Mouse (Mus musculus) neural tube, embryonic 13.5 days (tissue): ENCODE results near the gene Polr2m. TPM values are rescaled to one million over a fixed set of nuclear protein-coding genes. Genes with fewer than 3 reads are reported as not detected.
"Not testable (repeated sequence)": the region's sequence is repeated elsewhere in the genome, so short reads cannot be mapped to it uniquely, and the experiment has no call there.

Source experiments
- ATAC-seq: fragments of 200-750 bp; cut with Nextera tagmentation; 2 replicates; pipeline ENCODE4 v1.8.0; 2017; ENCODE audit warnings: low read depth, mild to moderate bottlenecking, moderate TSS enrichment, moderate library complexity
- H3K27ac ChIP-seq: fragments of 300-500 bp; sonication (generic); replicated peaks from 2 replicates; pipeline ENCODE4 v1.5.1; 2015; ENCODE audit warnings: moderate library complexity, mild to moderate bottlenecking, inconsistent platforms
- H3K27me3 ChIP-seq: fragments of 300-500 bp; sonication (generic); 2 replicates; pipeline ENCODE4 v1.6.1; 2015; ENCODE audit warnings: mild to moderate bottlenecking, inconsistent platforms
- H3K36me3 ChIP-seq: fragments of 300-500 bp; sonication (generic); 2 replicates; pipeline ENCODE4 v1.6.1; 2015; ENCODE audit warnings: mild to moderate bottlenecking, inconsistent platforms
- H3K4me1 ChIP-seq: fragments of 300-500 bp; sonication (generic); replicated peaks from 2 replicates; pipeline ENCODE4 v1.6.1; 2015; ENCODE audit warnings: inconsistent platforms
- H3K4me2 ChIP-seq: fragments of 300-500 bp; sonication (generic); 2 replicates; pipeline ENCODE4 v1.6.1; 2015; ENCODE audit warnings: inconsistent platforms, mild to moderate bottlenecking, moderate library complexity
- H3K4me3 ChIP-seq: fragments of 300-500 bp; sonication (generic); 2 replicates; pipeline ENCODE4 v1.5.1; 2015; ENCODE audit warnings: mild to moderate bottlenecking, inconsistent platforms
- H3K9ac ChIP-seq: fragments of 300-500 bp; sonication (generic); 2 replicates; pipeline ENCODE4 v1.6.1; 2015; ENCODE audit warnings: moderate library complexity, mild to moderate bottlenecking, inconsistent platforms
- H3K9me3 ChIP-seq: fragments of 300-500 bp; sonication (generic); 2 replicates; pipeline ENCODE4 v1.6.1; 2016; ENCODE audit warnings: inconsistent platforms
- WGBS: fragments of 180-500 bp; shearing (Covaris S2); methylation state at CpG from one replicate; pipeline ENCODE4 v1.1.7; 2015; 5-methylcytosine and 5-hydroxymethylcytosine counted together
- polyA plus RNA-seq: library from polyadenylated mRNA; unstranded; fragments of >200 nt; fragmentation: Nextera tagmentation; extraction: Ambion mirVana; gene quantifications from 2 replicates; pipeline ENCODE4 v1.2.1, GENCODE M21; 2015

The Polr2m gene
- polyA plus RNA-seq, 1 experiment from 2014 or later = 312 TPM

DNA sequence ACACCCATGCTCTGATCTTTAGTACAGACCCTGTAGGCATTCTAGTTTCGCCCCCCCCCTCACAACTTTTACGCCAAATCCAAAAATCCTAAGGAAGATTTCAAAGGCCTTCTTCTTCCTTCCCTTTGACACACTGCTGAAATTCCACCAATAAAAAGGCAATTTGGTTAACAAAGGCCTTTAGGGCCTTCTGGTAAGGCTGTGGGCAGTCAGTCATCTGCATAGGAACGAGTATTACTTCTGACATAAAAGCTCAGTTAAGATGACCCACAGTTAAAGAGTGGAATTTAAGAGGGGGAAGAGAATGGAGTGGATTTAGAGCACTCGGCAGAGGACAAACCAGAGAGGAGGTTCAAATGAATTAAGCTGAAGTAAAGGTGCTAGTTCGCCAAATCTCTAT, 8.0 kb upstream of the Polr2m start:
- ATAC-seq = no peak
- 21% methylated on average over 5 of the region's 5 CpGs for WGBS
- Histone ChIP-seq H3K36me3 (no peaks in the 10 kb centered on the region), H3K4me2 (no peak overlapping the region), H3K9me3 (no peaks in the 10 kb centered on the region), H3K27ac (no peak overlapping the region), H3K4me1 (peaks cover 6% of the 10 kb centered on the region; the same call in 1 of the 2 replicates), H3K9ac (no peak overlapping the region), H3K27me3 (no peaks in the 10 kb centered on the region; the same call in 1 of the 2 replicates), H3K4me3 (no peak overlapping the region)

- Histone ChIP-seq H3K9me3 (no peaks in the 10 kb centered on the region), H3K4me3 (no peak overlapping the region), H3K9ac (no peak overlapping the region), H3K36me3 (no peaks in the 10 kb centered on the region), H3K27me3 (peaks cover 7% of the 10 kb centered on the region; the same call in 1 of the 2 replicates), H3K4me2 (no peak overlapping the region), H3K27ac (no peak overlapping the region), H3K4me1 (peaks cover 6% of the 10 kb centered on the region; the same call in 1 of the 2 replicates)
- WGBS = 70% methylated on average over 15 of the region's 15 CpGs
- ATAC-seq = no peak
Observed at GRCm38 (mm10) chr9:71492296-71493025, 6.7 kb upstream of the Polr2m start.

DNA sequence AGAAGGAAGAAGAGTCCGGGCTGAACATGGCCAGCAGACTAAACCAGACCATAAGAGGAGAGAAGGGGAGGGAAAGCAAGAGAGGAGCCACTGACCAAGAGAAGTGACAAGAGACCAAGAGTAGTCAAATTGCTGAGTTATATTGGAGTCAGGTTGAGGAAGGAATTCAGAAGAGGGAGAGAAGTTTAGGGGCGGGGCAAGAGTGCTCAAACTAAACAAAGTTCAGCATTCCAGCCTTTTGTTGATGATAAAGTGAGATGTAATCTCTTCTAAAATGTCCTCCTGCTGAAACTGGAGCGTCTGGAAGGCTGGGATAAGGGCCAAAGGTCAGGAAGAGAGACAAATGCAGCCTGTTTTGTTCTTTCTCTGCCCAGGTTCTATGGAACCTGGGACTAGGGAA, 4.3 kb upstream of the Polr2m start:
- Histone ChIP-seq H3K27me3 (peaks cover 9% of the 10 kb centered on the region; the same call in 1 of the 2 replicates), H3K36me3 (no peaks in the 10 kb centered on the region), H3K9me3 (no peaks in the 10 kb centered on the region), H3K4me2 (no peak overlapping the region), H3K4me1 (peaks cover 9% of the 10 kb centered on the region), H3K27ac (no peak overlapping the region), H3K4me3 (no peak overlapping the region), H3K9ac (no peak overlapping the region)
- WGBS = 48% methylated on average over 3 of the region's 3 CpGs
- no peak for ATAC-seq

DNA sequence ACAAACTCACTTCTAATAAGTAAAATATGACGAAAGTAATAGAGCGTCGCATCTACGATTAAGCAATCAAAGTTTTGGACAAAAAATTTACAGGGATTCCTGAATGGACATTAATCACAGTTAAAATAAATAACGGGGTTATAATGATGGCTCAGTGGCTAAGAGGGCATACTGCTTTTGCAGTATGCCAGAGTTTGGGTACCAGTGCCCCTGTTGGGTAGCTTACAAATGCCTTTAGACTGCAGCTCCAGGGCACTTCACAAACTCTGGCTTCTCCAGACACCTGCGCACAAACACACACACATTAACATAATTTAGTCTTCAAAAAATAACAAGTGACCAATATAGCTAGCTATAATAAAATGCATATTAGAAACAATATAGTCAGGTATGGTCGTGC, 392 bp upstream of the Polr2m start:
- Histone ChIP-seq H3K4me3 (peak overlapping the region; percentile 99), H3K4me2 (peak overlapping the region; percentile 47), H3K9me3 (no peaks in the 10 kb centered on the region), H3K27ac (peak overlapping the region; percentile 94; the same call in 1 of the 2 replicates), H3K36me3 (peaks cover 25% of the 10 kb centered on the region), H3K4me1 (peaks cover 23% of the 10 kb centered on the region), H3K9ac (peak overlapping the region; percentile 98; the same call in 1 of the 2 replicates), H3K27me3 (peaks cover 9% of the 10 kb centered on the region; the same call in 1 of the 2 replicates)
- WGBS = 40% methylated on average over 7 of the region's 7 CpGs
- peak; percentile 48; the same call in 1 of the 2 replicates for ATAC-seq

DNA sequence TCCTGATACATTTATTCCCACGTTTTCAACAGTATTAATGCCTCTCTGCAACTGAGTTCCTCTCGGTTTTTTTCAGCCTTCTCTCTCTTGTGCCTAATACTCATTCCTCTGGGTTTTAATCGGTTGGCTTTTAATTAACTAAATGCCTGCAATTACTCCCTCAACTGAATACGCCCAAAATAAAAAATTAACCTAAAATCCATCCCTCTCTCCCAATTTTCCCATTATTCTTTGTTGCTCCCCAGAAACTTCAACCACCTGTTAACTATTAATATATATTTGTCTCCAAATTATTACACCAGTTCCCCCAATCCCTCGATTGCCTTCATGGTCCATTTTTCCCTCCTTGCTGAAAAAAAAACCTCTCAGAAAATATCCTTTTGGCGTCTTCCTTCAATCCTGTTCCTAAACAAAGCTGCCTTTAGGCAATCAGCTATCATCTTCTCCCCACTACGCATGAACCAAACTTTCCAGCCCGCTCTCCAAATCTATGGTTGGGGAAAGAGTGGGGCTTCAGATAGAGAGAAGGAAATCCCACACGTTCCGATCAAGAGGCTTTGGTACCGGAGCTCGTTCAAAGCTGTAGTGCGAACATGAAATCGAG, 762 bp downstream of the Polr2m start:
- peaks cover 9% of the 10 kb centered on the region; the same call in 1 of the 2 replicates for H3K27me3 ChIP-seq
- peaks cover 23% of the 10 kb centered on the region for H3K4me1 ChIP-seq
- no peak for ATAC-seq
- H3K9ac ChIP-seq = peak overlapping the region; percentile 98
- H3K9me3 ChIP-seq = no peaks in the 10 kb centered on the region
- H3K27ac ChIP-seq = peak overlapping the region; percentile 94
- H3K36me3 ChIP-seq = peaks cover 36% of the 10 kb centered on the region
- peak overlapping the region; percentile 99 for H3K4me3 ChIP-seq
- 3% methylated on average over 14 of the region's 14 CpGs for WGBS
- H3K4me2 ChIP-seq = peak overlapping the region; percentile 82

DNA sequence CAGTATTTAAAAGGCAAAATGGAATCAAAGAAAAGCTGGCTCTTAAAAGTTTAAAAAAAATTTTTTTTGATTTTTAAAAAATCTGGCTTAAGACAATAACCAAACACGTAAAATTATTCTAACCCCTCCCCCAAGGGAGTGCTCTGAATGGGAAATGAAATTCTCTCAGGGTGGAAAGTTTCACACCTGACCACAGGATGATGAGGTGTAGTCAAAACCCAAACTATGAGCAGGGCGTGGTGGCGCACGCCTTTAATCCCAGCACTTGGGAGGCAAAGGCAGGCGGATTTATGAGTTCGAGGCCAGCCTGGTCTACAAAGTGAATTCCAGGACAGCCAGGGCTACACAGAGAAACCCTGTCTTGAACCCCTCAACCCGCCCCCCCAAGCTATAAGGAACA, 1.9 kb downstream of the Polr2m start:
- Histone ChIP-seq H3K4me2 (peak overlapping the region; percentile 82), H3K36me3 (peaks cover 47% of the 10 kb centered on the region), H3K4me1 (peaks cover 23% of the 10 kb centered on the region)
- H3K27ac ChIP-seq, H3K9me3 ChIP-seq, H3K9ac ChIP-seq, H3K4me3 ChIP-seq, ATAC-seq, H3K27me3 ChIP-seq: not testable (repeated sequence)
- 84% methylated on average over 7 of the region's 7 CpGs for WGBS

GRCm38 (mm10) chr9:71480305-71480704, 5.4 kb downstream of the Polr2m start:
- ATAC-seq = no peak
- H3K27me3 ChIP-seq = no peaks in the 10 kb centered on the region
- no peak overlapping the region for H3K4me2 ChIP-seq
- no peak overlapping the region for H3K4me3 ChIP-seq
- no peak overlapping the region for H3K27ac ChIP-seq
- H3K9me3 ChIP-seq = no peaks in the 10 kb centered on the region
- peaks cover 20% of the 10 kb centered on the region for H3K4me1 ChIP-seq
- H3K36me3 ChIP-seq = peaks cover 79% of the 10 kb centered on the region
- H3K9ac ChIP-seq = no peak overlapping the region
- WGBS = 96% methylated on average over 2 of the region's 2 CpGs

DNA sequence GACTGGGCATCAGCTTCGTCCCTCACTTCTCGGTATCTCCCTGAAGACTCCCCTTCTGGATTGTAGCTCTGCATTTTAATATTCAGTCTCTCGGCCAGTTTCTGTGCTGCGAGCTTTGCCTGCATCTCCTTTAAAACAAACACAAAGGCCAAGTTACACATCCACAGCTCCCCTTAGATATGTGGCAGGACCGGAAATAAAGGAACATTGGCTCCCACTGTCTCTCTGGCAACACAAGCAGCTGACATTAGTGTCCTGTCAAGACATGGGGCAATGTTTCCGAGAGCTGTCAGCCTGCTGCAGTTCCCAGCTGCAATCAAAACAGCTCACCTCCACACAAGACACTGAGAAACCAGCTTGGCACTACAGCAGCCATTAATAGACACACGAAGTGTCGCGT, 6.3 kb downstream of the Polr2m start:
- no peak overlapping the region for H3K4me3 ChIP-seq
- H3K27me3 ChIP-seq = no peaks in the 10 kb centered on the region
- no peak for ATAC-seq
- peaks cover 15% of the 10 kb centered on the region for H3K4me1 ChIP-seq
- H3K4me2 ChIP-seq = no peak overlapping the region
- WGBS = 94% methylated on average over 9 of the region's 9 CpGs
- H3K36me3 ChIP-seq = peaks cover 88% of the 10 kb centered on the region
- H3K27ac ChIP-seq = no peak overlapping the region
- no peak overlapping the region for H3K9ac ChIP-seq
- no peaks in the 10 kb centered on the region for H3K9me3 ChIP-seq

DNA sequence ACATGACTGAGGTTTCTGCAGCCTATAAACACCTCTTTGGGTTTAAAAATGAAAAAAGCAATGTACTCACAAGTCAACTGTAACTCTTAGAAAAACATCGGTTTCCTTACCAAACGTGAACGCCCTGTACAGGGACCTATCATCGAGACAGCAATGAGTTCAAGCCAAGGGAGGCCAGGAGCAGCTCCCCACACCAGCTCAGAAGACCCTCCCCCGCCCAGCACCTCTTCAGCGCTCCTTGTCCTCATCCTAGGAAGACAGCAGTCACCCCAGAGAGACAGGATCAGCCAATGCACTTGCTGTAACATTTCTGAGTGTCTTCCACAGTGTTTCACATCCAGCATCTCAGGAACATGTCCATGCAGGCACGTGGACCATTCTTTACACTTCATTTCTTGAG, 7.1 kb downstream of the Polr2m start:
- Histone ChIP-seq H3K27me3 (no peaks in the 10 kb centered on the region), H3K36me3 (peaks cover 89% of the 10 kb centered on the region), H3K4me3 (no peak overlapping the region), H3K9ac (no peak overlapping the region), H3K27ac (no peak overlapping the region), H3K9me3 (no peaks in the 10 kb centered on the region), H3K4me1 (peaks cover 8% of the 10 kb centered on the region; the same call in 1 of the 2 replicates), H3K4me2 (no peak overlapping the region)
- no peak for ATAC-seq
- 96% methylated on average over 7 of the region's 7 CpGs for WGBS

DNA sequence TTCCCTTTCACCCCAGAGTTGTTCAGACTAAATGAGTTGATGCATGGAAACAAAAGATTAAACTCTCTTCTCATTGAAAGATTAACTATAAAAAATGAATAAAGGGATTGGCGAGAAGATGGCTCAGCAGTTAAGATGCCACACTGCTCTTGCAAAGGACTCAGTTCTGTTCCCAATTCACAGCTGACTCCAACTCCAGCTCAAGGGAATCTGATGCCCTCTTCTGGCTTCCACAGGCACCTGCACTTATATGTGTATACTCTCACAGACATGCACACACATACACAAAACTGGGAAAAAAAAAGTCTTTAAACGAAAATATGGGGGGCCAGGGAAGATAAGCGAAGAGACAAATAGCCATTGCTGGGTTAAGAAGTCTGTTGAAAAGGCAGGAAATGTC, 9.1 kb downstream of the Polr2m start:
- Histone ChIP-seq H3K4me1 (no peaks in the 10 kb centered on the region), H3K27me3 (no peaks in the 10 kb centered on the region), H3K27ac (no peak overlapping the region), H3K4me2 (no peak overlapping the region), H3K4me3 (no peak overlapping the region), H3K9me3 (no peaks in the 10 kb centered on the region), H3K9ac (no peak overlapping the region), H3K36me3 (peaks cover 69% of the 10 kb centered on the region)
- ATAC-seq = no peak
- WGBS = 98% methylated on average over 3 of the region's 3 CpGs

DNA sequence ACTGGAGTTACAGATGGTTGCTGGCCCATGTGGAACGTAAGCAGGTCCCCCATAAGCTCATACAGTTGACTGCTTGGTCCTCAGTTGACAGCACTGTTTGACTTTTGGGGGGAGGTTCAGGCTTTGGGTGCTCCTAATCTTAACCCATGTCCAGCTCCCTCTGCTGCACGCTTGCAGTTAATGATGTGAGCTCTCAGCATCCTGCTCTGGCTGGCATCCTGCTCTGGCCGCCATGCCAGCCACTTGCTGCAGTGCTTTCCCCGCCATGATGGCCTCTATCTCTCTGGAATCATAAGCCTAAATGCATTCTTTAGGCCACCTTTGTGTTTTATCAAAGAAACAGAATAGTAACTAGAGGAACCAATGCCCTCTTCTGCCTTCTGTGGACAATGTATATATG, 10.2 kb downstream of the Polr2m start:
- H3K36me3 ChIP-seq = peaks cover 59% of the 10 kb centered on the region
- H3K27me3 ChIP-seq = no peaks in the 10 kb centered on the region
- no peaks in the 10 kb centered on the region for H3K4me1 ChIP-seq
- no peak overlapping the region for H3K4me3 ChIP-seq
- H3K9ac ChIP-seq = no peak overlapping the region
- no peak overlapping the region for H3K4me2 ChIP-seq
- no peak for ATAC-seq
- H3K27ac ChIP-seq = no peak overlapping the region
- WGBS = 95% methylated on average over 4 of the region's 4 CpGs
- H3K9me3 ChIP-seq = no peaks in the 10 kb centered on the region

DNA sequence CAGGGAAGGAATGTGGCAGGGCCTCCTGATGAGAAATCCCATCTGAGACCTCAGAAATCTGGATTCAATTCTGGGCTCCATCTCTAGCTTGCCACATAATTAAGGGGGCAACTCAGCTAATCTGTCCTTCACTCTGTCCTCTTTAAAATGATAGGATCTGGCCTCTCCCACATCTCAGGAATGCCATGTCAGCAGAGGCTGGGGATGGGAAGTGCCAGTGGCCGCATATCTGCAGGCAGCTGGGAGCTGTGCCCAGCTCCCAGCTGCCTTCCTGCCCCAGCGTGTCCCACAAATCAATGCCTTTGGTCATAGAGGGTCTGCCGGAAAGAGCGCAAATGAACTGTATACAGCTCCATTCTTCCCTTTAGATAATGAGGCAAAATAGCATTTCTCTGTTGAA, 18.3 kb downstream of the Polr2m start:
- Histone ChIP-seq H3K27me3 (no peaks in the 10 kb centered on the region), H3K4me2 (no peak overlapping the region), H3K4me1 (no peaks in the 10 kb centered on the region), H3K4me3 (no peak overlapping the region), H3K27ac (no peak overlapping the region), H3K9ac (no peak overlapping the region), H3K9me3 (no peaks in the 10 kb centered on the region), H3K36me3 (no peaks in the 10 kb centered on the region)
- 67% methylated on average over 4 of the region's 4 CpGs for WGBS
- no peak for ATAC-seq
